Mouse (Mus musculus) CH12.LX (cell line): ENCODE data around the gene Acvrl1.

Experiments
- CHD2 ChIP-seq: IDR thresholded peaks from 2 replicates; pipeline ENCODE4 v1.6.1; 2011; ENCODE audit warnings: low read length, improper control_type of control experiment
- CTCF ChIP-seq, 2 experiments: IDR thresholded peaks in 1 of 2; conservative IDR thresholded peaks in 1 of 2; 2 replicates each; pipeline ENCODE4 v1.5.1; 2011 to 2012; ENCODE audit warnings: low read depth in 2 of 2, low read length in 2 of 2, improper control_type of control experiment in 1 of 2, inconsistent platforms in 1 of 2, mild to moderate bottlenecking in 1 of 2, moderate library complexity in 1 of 2
- EP300 ChIP-seq: IDR thresholded peaks from 2 replicates; pipeline ENCODE4 v1.6.1; 2011; ENCODE audit warnings: low read length, improper control_type of control experiment
- HCFC1 ChIP-seq: IDR thresholded peaks from 2 replicates; pipeline ENCODE4 v1.6.1; 2012; ENCODE audit warnings: low read depth, mild to moderate bottlenecking, inconsistent platforms, low read length, improper control_type of control experiment
- SMC3 ChIP-seq: IDR thresholded peaks from 2 replicates; pipeline ENCODE4 v1.6.1; 2011; ENCODE audit warnings: low read depth, low read length, improper control_type of control experiment
- UBTF ChIP-seq: IDR thresholded peaks from 2 replicates; pipeline ENCODE4 v1.6.1; 2012; ENCODE audit warnings: low read depth, mild to moderate bottlenecking, inconsistent platforms, low read length, improper control_type of control experiment, moderate library complexity
- USF2 ChIP-seq: conservative IDR thresholded peaks from 2 replicates; pipeline ENCODE4 v1.6.1; 2011; ENCODE audit warnings: low read depth, low read length, improper control_type of control experiment

DNA sequence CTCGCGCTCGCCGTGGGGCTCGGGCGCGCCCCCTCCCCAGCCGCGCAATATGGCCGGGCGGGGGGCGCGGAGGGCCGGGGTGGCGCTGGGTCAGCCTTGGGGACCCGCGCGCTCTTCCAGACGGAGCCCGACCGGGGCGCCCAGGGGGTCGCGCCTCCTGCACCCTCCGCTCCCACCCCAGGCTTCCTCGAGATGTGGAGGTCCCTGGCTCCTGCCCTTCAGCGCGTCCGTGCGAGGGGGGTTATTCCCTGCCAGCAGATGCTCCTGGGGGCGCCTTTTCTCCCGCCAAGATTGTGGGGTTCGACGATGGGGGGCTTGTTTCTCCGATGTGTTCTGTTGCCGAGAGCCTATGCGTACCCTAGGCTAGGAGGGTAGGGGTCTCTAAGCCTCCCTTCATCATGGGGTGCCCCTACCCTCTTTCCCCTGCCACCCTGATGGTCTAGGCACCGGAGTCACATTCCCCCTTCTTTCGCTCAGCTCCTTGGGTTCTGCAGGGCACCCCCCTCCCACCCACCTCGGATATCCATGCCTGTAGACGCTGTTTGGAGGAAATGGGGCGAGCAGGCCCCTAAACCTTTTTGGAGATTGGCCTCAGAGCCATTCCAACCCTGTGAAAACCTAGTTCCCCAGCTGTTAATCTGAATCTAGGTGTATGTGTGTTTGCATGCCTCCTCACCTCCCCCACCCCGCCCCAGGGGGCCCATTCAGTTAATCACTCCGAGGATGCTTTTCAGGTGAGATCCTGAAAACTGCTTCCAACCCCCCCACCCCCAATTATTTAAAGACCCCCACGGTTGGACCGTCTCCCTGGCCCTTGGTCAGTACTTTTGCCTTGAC is 46.2 kb downstream of the Acvrl1 start:
- TF ChIP-seq CHD2 (no peak), CTCF (conservative IDR thresholded peaks at IDR 0.05 in 1 of 2, IDR thresholded peaks at IDR 0.05 in 1 of 2; ENCODE audit: low read depth in 2 of 2, low read length in 2 of 2) (no peak), HCFC1 (no peak), USF2 (no peak), EP300 (no peak), SMC3 (no peak), UBTF (no peak)
